Mouse (Mus musculus) embryonic stem cell, embryonic (primary cell): ENCODE data around the gene Apom.

Experiments used
- CTCF ChIA-PET, 4 experiments: fragments of 300-600 bp in 2 of 4; fragments of 350-600 bp in 2 of 4; sonication (Branson Sonifier 250); formaldehyde crosslinking; loops; one replicate each; lab custom pipeline; 2022; ENCODE audit warnings: inconsistent platforms in 2 of 4; lab: Charles Lee
- POLR2A ChIA-PET, 4 experiments: fragments of 300-600 bp in 2 of 4; fragments of 350-600 bp in 2 of 4; sonication (Branson Sonifier 250); formaldehyde crosslinking; loops; one replicate each; lab custom pipeline; 2022; ENCODE audit warnings: antibody characterized with exemption in 4 of 4, inconsistent platforms in 1 of 4; lab: Charles Lee

Gene Apom

DNA sequence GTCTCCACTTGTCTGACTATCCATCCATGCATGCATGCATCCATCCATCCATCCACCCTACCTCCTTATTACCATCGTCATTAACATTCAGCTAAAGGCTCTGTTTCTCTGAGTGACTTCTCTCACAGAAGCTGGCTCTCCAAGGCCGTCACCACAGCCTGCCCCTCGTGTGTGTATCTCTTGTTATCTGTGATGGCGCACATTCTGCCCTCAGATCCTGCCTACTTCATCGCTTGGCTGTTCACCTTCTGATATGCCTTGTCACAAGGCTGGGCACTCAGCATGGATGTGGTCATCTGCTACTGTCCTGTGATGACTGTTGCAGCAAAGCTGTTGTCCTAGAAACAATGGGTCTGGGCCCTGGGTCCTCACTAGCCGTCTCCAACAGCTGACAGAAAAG is 27.1 kb downstream of the Apom start:
- ChIA-PET POLR2A (interaction anchor here (0.5 to 1.4 kb wide), 5 partner anchors 11 to 458 kb away, joined by 3 to 6 read pairs (median 4); partner anchors contain the start of genes Atf6b (in 1 of the 4) and Ly6g6f (in 1 of the 4)), CTCF (interaction anchor here in 2 of 4 experiments (1.4 to 3.3 kb wide), 3 partner anchors 8 to 83 kb away, joined by 6 to 16 read pairs (median 10); no protein-coding TSS in a partner anchor)

DNA sequence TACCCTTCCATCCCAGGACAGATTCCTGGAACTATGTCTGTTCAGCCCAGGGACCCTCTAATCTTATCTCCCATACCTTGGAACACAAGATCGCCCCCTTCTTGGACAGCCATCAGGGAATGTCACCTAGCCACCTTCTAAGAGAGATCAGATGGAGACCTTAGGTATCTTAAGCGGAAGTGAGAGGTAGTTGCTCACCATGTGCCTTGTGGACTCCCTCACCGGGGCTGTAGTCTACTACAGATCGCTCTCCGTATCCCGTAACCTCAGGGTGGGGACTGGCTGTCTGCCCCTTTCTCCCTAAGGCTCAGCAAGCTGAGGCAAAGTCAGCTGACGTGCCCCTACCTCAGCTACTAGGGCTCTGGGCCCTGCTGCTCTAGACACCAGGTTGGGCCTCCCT is 27.8 kb downstream of the Apom start:
- POLR2A ChIA-PET, result interaction anchor here in 3 of 4 experiments (0.8 to 1.4 kb wide), 4 partner anchors 10 to 50 kb away, joined by 3 to 4 read pairs (median 3); partner anchors contain the start of genes Gpank1 (in 1 of the 3) and Ly6g6f (in 1 of the 3)
- CTCF ChIA-PET, result interaction anchor here in 2 of 4 experiments (0.6 to 3.3 kb wide), 2 partner anchors 83 kb away, joined by 3 to 16 read pairs; no protein-coding TSS in a partner anchor

DNA sequence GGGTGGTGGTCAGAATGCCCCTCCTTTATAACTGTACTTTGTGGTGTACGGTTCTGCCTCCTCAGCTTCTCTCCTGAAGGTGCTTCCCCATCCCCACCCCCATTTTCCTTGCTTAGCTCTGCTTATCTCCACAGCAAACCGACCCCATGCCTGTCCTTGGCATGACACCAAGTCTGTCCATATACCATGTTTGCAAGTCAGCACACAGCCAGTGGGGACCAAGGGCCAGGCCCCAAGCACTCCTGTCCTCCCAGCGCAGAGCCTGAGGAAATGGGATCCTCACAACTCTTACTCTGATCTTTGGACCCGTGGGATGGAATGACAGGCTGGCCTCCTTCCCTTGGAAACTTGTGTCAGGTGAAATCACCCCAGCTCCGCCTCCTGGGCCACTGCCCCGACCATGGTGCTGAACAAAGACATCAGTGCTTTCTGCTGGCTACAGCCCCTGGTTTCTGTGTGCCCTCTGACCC is 28.6 kb downstream of the Apom start:
- CTCF ChIA-PET, result interaction anchor here in 1 of 4 experiments (1.4 to 1.6 kb wide), 2 partner anchors 11 to 82 kb away, joined by 3 to 5 read pairs; no protein-coding TSS in a partner anchor
- POLR2A ChIA-PET, result interaction anchor here in 2 of 4 experiments (0.6 to 4.7 kb wide), 8 partner anchors 8 to 151 kb away, joined by 3 to 13 read pairs (median 4); partner anchors contain the start of genes Gpank1 (in 1 of the 2) and Ly6g5b (in 1 of the 2)

DNA sequence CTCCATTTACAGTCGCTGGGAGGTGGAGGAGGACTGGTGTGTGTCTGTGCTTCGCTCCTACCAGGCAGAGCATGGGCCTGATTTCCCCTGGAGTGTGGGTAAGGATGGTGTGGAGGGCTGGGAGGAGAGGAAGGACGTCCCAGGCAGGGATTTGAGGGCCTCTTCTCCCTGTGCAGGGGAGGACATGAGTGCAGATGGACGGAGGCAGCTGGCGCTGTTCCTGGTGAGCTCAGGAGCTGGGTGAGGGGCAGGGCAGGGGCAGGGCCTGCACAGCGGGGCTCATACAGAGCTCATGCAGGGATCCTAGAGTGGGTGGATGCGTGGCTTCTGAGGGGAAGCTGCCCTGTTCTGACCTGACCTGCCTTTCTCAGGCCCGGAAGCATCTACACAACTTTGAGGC is 29.6 kb downstream of the Apom start:
- POLR2A ChIA-PET, result interaction anchor here in 2 of 4 experiments (0.6 to 4.7 kb wide), 12 partner anchors 9 to 150 kb away, joined by 3 to 13 read pairs (median 4); partner anchors contain the start of genes Apom (in 1 of the 2), Csnk2b (in 1 of the 2), Gpank1 (in 1 of the 2) and Msh5 (in 1 of the 2)

DNA sequence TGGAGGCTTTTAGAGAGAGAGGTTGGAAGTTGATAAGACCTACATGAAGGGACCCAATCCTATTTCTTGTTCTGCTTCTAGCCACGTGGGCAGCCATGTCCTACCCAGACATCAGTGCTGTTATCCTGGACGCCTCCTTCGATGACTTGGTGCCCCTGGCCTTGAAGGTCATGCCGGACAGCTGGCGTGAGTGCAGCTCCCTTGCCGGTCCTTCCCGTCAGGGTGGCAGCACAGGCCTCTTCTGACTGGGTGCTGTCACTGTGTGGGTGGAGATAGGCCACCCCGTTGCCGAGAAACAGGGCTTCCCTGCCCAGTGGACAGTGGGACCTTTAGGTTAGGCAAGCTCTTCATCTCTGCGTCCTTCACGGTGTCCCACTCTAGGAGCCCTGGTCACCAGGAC is 30.7 kb downstream of the Apom start:
- CTCF ChIA-PET, result interaction anchor here in 2 of 4 experiments (0.8 to 1.6 kb wide), 4 partner anchors 11 to 80 kb away, joined by 3 to 5 read pairs (median 4); no protein-coding TSS in a partner anchor
- POLR2A ChIA-PET, result interaction anchor here in 3 of 4 experiments (0.7 to 4.7 kb wide), 11 partner anchors 10 to 148 kb away, joined by 3 to 13 read pairs (median 5); partner anchors contain the start of genes Apom (in 1 of the 3), Csnk2b (in 1 of the 3), D17H6S53E (in 1 of the 3) and Gpank1 (in 1 of the 3)

More for the DNA sequence above, 29.6 kb downstream of the Apom start:
- CTCF ChIA-PET, result interaction anchor here in 1 of 4 experiments (0.8 to 1.6 kb wide), 4 partner anchors 10 to 81 kb away, joined by 3 to 5 read pairs (median 4); no protein-coding TSS in a partner anchor

DNA sequence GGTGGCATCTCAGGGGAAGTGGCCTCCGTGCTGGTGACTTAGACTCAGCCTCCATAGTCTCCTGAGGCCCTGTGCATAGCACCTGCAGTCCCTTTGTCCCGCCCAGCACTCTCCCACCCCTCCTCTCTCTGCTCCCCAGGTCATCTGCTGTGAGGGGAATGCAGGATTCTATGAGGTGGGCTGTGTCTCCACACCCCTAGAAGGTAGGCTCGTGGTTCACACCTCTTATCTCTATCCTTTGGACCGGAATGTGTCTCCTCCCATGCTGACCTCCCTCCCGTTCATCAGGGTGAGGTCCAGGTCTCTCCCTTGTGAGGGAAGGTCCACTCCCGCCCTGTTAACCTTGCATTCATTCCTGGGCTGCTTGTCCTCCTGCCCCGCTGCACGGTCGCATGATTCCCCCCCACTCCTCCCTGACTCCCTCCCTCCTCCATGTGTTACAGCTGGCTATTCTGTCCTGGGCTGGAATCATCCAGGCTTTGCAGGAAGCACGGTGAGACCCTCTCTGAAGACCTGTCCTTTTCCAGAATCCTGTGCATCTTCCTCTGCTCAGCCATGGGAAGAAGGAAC is 31.6 kb downstream of the Apom start:
- ChIA-PET CTCF (interaction anchor here in 2 of 4 experiments (0.6 to 4.6 kb wide), 4 partner anchors 13 to 149 kb away, joined by 5 to 28 read pairs (median 6); partner anchors contain the start of genes Abhd16a (in 1 of the 2) and Ly6g6f (in 1 of the 2)), POLR2A (interaction anchor here in 3 of 4 experiments (0.5 to 4.7 kb wide), 12 partner anchors 10 to 148 kb away, joined by 3 to 13 read pairs (median 4); partner anchors contain the start of genes Apom (in 1 of the 3), Clic1 (in 1 of the 3), D17H6S53E (in 1 of the 3) and Ddah2 (in 1 of the 3))

DNA sequence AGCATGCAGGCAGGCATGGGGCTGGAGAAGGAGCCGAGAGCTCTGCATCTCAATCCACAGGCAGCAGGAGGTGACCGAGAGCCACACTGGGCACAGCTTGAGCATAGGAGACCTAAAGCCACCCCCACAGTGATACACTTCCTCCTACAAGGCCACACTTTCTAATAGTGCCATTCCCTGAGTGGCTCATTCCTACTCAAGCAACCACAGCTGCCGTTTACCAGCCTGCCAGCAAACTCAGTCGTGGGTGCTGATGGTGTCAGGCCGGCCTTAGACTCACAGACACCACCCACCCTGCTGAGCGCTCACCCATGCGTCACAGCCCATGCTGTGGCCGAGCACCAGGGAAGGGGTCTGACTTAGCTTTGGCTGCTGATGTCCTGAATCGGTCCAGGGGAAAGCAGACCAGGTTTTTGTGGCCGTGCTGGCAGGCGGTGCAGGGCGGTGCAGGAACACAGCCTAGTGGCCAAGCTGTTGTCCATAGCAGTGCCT is 34.6 kb downstream of the Apom start:
- CTCF ChIA-PET, result interaction anchor here in 2 of 4 experiments (0.6 to 4.6 kb wide), 23 partner anchors 8 to 666 kb away, joined by 3 to 28 read pairs (median 4); partner anchors contain the start of genes Gpank1 (in 2 of the 2), Abhd16a (in 1 of the 2), Ly6g5c (in 1 of the 2) and Ly6g6f (in 1 of the 2)
- POLR2A ChIA-PET, result interaction anchor here in 3 of 4 experiments (0.5 to 2.6 kb wide), 44 partner anchors 8 to 147 kb away, joined by 3 to 13 read pairs (median 4); partner anchors contain the start of genes D17H6S53E (in 2 of the 3), Ddx39b (in 2 of the 3), Ly6g6e (in 2 of the 3) and Sapcd1 (in 2 of the 3)

DNA sequence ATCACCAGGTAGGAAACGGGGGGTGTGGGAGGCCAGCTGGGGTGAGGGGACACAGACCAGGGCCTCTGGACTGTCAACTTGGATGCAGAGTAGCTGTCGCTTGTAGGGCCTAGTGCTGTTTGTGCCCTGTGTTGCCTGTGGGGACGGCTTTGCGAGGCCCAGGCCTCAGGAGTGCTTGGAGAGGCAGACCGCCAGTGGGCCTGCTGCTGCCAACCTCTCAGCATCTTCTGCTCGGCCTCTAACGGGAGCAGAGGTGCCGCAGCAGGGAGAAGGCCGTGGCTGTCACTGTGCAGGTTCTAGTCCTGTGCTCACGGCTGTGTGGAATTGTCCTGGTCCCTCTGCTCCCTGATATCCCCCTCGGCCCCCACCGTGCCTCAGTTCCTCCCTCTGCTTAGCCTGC is 35.3 kb downstream of the Apom start:
- ChIA-PET CTCF (interaction anchor here in 2 of 4 experiments (0.6 to 4.6 kb wide), 21 partner anchors 9 to 667 kb away, joined by 3 to 28 read pairs (median 4); partner anchors contain the start of genes Gpank1 (in 2 of the 2), Abhd16a (in 1 of the 2), Ly6g6f (in 1 of the 2) and Msh5 (in 1 of the 2)), POLR2A (interaction anchor here in 3 of 4 experiments (0.5 to 2.6 kb wide), 36 partner anchors 8 to 146 kb away, joined by 3 to 13 read pairs (median 5); partner anchors contain the start of genes D17H6S53E (in 2 of the 3), Ly6g6e (in 2 of the 3), Sapcd1 (in 2 of the 3) and Abhd16a (in 1 of the 3))

DNA sequence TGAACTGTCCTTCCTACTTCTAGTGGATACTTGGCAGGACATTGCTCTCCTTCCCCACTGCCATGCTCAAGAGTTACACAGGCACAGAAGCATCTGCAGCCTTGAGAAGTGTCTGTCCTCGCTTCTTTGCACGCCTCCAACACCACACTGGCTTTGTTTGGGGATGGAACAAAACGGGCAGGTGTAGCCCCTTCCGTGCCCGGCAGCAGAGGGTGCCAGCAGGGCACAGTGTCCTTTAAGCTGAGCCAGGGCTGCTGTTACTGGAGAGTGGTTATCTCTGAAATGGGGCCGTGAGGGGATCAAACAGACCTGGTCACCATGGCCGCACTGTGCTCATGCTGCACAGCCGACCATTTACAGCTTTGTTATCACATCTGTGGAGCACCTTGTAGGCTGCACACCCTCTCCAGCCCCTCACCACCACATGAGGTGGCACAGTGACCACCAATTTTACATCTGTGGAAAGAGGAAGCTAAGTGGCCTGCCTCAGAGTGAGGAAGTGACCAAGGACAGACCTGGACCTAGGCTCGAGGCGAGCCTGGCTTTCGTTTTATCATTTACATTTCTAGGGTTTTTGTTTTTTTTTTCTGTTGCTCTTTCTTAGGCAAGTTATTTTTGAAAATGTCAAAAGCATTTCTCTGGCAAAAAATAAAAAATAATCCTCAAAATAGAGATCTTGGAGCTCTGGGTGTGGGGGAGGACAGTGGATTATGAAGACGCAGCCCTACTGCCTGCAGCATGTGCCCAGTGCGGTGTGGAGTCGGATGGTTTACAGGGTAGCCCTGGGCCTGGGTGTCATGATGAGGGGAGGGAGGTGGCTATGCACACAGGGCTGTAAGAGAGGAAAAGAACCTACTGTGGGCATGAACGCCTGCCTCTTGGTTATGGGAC is 37.1 kb downstream of the Apom start:
- ChIA-PET POLR2A (interaction anchor here in 3 of 4 experiments (0.7 to 1.6 kb wide), 8 partner anchors 11 to 143 kb away, joined by 3 to 4 read pairs (median 3); partner anchors contain the start of genes Csnk2b (in 1 of the 3), Ddah2 (in 1 of the 3), Gpank1 (in 1 of the 3) and Ly6g6e (in 1 of the 3)), CTCF (no interaction called here)

DNA sequence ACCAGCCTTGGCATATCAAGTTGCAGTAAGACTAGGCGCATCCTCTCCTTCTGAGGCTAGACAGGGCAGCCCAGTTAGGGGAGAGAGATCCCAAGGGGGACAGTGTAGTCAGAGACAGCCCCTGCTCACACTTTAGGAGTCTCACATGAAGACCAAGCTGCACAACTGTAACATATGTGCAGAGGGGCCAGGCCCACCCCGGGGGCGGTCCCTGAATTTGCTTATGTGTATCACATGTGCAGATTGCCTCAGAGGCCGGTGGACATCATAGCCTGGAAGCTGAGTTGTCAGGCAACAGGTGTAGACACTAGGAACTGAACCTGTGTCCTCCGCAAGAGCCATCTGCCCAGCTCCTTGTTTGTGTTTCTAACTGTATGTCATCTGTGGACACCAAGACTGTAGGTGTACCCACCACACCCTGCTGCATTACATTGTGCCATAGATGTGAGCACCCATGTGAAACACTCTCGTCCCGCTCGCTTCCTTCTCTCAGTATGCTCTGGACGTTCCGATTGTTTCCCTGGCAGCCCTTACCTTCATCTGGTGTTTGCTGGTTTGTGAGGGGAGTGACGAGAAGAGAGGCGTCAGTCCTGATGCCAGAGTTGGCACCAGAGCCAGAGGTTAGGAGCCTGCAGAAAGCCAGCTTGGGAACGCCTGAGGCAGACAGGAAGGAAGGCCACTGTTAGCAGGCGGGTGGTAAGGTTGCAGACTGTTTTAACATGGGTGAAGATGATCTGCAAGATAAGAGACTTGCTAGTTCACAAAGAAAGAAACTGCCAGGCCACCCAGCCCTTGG is 39.2 kb downstream of the Apom start:
- ChIA-PET CTCF (interaction anchor here in 2 of 4 experiments (0.6 to 1.0 kb wide), 2 partner anchors 76 kb away, joined by 3 read pairs; no protein-coding TSS in a partner anchor), POLR2A (interaction anchor here in 2 of 4 experiments (0.5 to 1.5 kb wide), 3 partner anchors 14 to 140 kb away, joined by 3 read pairs; no protein-coding TSS in a partner anchor)

DNA sequence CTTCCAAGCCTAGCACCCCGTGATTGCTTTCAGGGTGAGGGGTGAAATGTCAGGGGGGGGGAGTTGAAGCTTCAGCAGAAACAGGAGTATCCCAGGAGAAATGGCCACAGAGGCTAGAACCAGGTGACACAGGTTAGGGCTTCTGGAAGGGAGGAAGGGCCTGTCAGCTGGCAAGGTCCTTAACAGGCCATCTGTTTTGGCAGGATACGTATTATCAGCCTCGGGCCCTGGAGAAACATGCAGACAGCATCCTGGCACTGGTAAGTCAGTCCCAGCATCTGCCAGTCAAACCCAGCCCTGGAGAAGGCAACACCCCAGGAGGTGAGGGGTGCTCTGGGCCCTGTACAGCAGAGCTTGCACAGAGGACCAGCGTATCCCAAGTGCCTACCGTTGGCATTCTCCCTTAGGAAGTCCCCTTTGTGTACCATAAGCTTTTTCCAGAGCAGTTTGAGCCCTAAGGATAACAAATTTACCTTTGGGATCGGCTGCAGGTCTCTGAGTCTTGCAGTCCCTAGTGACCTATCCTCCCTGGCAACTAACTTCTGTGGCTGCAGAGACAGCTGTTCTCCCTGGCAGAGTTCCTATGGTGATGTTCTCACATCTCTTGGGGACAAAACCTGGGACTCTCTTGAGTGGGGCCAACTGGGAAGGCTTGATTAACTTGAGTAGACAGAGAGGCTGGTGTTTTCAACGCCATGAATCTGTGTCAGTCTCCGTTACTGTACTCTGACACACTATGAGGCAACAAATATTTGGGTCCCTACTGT is 41.5 kb downstream of the Apom start:
- POLR2A ChIA-PET, result interaction anchor here in 1 of 4 experiments (0.6 to 3.1 kb wide), 4 partner anchors 10 to 64 kb away, joined by 3 to 11 read pairs (median 4); partner anchors contain the start of genes Csnk2b, Gpank1 and Ly6g6e
- CTCF ChIA-PET, result interaction anchor here in 2 of 4 experiments (0.7 to 1.1 kb wide), 2 partner anchors 78 to 79 kb away, joined by 3 read pairs; no protein-coding TSS in a partner anchor

DNA sequence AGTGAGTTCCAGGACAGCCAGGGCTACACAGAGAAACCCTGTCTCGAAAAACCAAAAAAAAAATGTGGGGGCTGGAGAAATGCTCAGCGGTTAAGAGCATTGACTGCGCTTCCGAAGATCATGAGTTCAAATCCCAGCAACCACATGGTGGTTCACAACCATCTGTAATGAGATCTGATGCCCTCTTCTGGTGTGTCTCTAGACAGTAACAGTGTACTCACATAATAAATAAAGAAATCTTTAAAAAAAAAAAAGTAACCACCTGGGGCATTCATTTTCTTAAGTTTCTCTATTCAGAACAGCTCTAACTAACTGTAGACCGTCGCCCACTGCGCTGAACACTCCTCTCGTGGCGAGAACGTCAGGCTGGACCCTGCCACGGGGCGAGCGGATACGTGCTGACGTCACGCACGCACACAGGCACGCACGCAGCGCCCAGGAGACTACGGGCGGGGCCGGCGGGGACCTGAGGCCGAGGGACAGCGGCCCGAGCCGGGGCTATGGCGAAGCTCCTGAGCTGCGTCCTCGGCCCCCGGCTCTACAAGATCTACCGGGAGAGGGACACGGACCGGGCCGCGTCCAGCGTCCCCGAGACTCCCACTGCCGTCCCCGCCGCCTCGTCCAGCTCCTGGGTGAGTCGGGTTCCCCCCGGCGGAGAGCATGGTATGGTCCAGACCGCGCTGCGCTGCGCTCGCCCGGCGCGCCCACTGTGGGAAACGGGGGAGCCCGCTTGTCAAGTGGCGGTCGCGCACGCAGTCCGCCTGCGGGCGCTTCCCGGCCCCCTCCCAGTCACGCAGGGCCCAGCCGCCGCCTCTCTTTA is 42.8 kb downstream of the Apom start, which contains the start of gene Abhd16a:
TSS of gene Abhd16a (plus strand) at position 439 of the 820 bp plus-strand sequence.
- POLR2A ChIA-PET, result interaction anchor here (0.6 to 3.1 kb wide), 31 partner anchors 8 to 217 kb away, joined by 3 to 11 read pairs (median 3); partner anchors contain the start of genes Csnk2b (in 2 of the 4), Gpank1 (in 2 of the 4), D17H6S53E (in 1 of the 4) and Ddah2 (in 1 of the 4)
- CTCF ChIA-PET, result interaction anchor here (0.6 to 4.7 kb wide), 32 partner anchors 9 to 952 kb away, joined by 3 to 28 read pairs (median 4); partner anchors contain the start of genes Ddah2 (in 2 of the 4), Ehmt2 (in 1 of the 4), Ly6g6d (in 1 of the 4) and Ly6g6e (in 1 of the 4)

DNA sequence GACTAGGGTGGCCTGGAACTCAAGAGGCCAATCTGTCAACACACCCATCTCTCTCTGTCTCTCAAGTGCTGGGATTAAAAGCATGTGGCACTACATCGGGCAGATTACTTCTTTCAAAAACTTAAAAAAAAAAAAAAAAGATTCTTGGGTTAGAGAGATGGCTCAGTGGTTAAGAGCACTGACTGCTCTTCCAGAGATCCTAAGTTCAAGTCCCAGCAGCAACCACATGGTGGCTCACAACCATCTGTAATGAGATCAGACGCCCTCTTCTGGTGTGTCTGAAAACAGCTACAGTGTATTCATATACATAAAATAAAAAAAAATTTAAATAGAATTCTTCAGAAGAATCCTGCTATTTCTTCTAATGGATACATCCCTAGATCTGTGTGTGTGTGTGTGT is 43.7 kb downstream of the Apom start:
- ChIA-PET POLR2A (interaction anchor here in 3 of 4 experiments (0.6 to 3.1 kb wide), 28 partner anchors 9 to 484 kb away, joined by 3 to 11 read pairs (median 4); partner anchors contain the start of genes Ly6g6e (in 2 of the 3), Agpat1 (in 1 of the 3), Ddah2 (in 1 of the 3) and Msh5 (in 1 of the 3)), CTCF (interaction anchor here (0.6 to 4.7 kb wide), 32 partner anchors 8 to 1100 kb away, joined by 3 to 28 read pairs (median 4); partner anchors contain the start of genes Ddah2 (in 2 of the 4), Ehmt2 (in 1 of the 4), Ly6g6d (in 1 of the 4) and Ly6g6e (in 1 of the 4))
